Mouse (Mus musculus): ENCODE results near the gene 2610008E11Rik. TPM values are rescaled to one million over a fixed set of nuclear protein-coding genes. Genes with fewer than 3 reads are reported as not detected.
"Not testable (repeated sequence)": the region's sequence is repeated elsewhere in the genome, so short reads cannot be mapped to it uniquely, and the experiment has no call there.

2610008E11Rik gene
- 42.8 and 44.6 TPM in 2 replicates for polyA plus RNA-seq (2015; fragmentation: Nextera tagmentation; extraction: Ambion mirVana)

- no peaks in the 10 kb centered on the region for H3K27me3 ChIP-seq
- H3K27ac ChIP-seq (replicated peaks): peak within 1 kb of the TSS; percentile 98
- H3K9me3 ChIP-seq: no peaks in the 10 kb centered on the region
- peaks cover 17% of the 10 kb centered on the region for H3K36me3 ChIP-seq
- H3K4me1 ChIP-seq (replicated peaks): peaks cover 25% of the 10 kb centered on the region
- under 1% methylated on average over 36 of the region's 36 CpGs for WGBS
- ATAC-seq (ENCODE audit: low FRiP score, low read depth): peak; percentile 100
- peak within 1 kb of the TSS; percentile 67 for H3K4me3 ChIP-seq
- peak within 1 kb of the TSS; percentile 77 for H3K4me2 ChIP-seq
- H3K9ac ChIP-seq: peak within 1 kb of the TSS; percentile 85
These were observed at the start of gene 2610008E11Rik for GRCm38 (mm10) chr10:79097161-79097754. 2610008E11Rik (minus strand) TSS chr10:79097600.

GRCm38 (mm10) chr10:79116125-79116849 lies 18.9 kb upstream of the 2610008E11Rik start:
- Histone ChIP-seq H3K27ac (replicated peaks) (no peak overlapping the region), H3K4me3 (no peak overlapping the region), H3K9me3 (no peaks in the 10 kb centered on the region), H3K9ac (no peak overlapping the region), H3K4me1 (replicated peaks) (no peaks in the 10 kb centered on the region), H3K27me3 (no peaks in the 10 kb centered on the region), H3K36me3 (no peaks in the 10 kb centered on the region), H3K4me2 (no peak overlapping the region)
- ATAC-seq (ENCODE audit: low FRiP score, low read depth): peak; percentile 48; the same call in 1 of the 2 replicates
- 50% methylated on average over 4 of the region's 4 CpGs for WGBS

DNA sequence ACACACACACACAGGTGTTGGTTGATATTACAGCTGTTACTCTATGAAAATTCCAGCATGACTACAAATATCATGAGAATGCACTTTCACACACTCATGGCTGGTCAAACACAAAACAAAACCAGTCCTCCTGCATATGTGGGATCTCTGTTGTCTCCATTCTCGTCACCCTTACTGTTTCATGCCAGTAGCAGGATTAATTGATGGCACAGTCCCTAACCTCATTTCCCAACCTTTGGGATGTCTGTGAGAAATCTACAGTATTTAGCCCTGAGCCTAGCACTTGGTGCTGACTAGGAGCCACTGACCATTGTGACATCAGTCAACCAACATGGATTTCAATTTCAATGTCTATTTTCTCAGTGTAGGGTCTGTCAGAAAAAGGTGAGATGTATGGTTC lies 17.7 kb upstream of the 2610008E11Rik start:
- H3K4me3 ChIP-seq: no peak overlapping the region
- no peaks in the 10 kb centered on the region for H3K27me3 ChIP-seq

DNA sequence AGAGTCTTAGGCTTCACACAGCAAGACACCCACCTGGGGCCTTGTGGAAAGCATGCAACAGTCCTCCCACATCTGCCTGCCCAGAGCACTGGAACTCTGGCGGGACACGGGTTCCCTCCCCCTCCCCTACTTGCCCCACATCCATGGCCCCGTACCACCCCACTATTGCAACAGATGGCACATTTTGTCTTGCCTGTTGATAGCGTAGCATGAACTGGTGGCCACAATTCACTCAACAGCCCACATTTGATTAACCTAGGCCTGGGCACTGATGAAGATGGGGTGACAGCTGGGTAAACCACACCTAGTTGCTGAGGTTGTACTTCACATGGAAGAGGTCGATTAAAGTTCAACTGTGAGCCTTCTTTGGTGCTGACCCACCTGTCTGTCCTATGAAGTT lies 13.1 kb upstream of the 2610008E11Rik start:
- Histone ChIP-seq H3K27me3 (no peaks in the 10 kb centered on the region), H3K4me1 (replicated peaks) (no peaks in the 10 kb centered on the region), H3K9me3 (no peaks in the 10 kb centered on the region), H3K4me2 (no peak overlapping the region), H3K9ac (no peak overlapping the region), H3K4me3 (no peak overlapping the region), H3K36me3 (no peaks in the 10 kb centered on the region), H3K27ac (replicated peaks) (no peak overlapping the region)
- no peak for ATAC-seq (ENCODE audit: low FRiP score, low read depth)
- 89% methylated on average over 5 of the region's 5 CpGs for WGBS

More for the DNA sequence above, 17.7 kb upstream of the 2610008E11Rik start:
- no peaks in the 10 kb centered on the region for H3K4me1 ChIP-seq (replicated peaks)
- no peaks in the 10 kb centered on the region for H3K9me3 ChIP-seq
- WGBS: 59% methylated on average over 1 of the region's 1 CpGs
- no peak overlapping the region for H3K4me2 ChIP-seq
- no peak overlapping the region for H3K9ac ChIP-seq
- no peaks in the 10 kb centered on the region for H3K36me3 ChIP-seq
- ATAC-seq (ENCODE audit: low FRiP score, low read depth): no peak
- no peak overlapping the region for H3K27ac ChIP-seq (replicated peaks)

DNA sequence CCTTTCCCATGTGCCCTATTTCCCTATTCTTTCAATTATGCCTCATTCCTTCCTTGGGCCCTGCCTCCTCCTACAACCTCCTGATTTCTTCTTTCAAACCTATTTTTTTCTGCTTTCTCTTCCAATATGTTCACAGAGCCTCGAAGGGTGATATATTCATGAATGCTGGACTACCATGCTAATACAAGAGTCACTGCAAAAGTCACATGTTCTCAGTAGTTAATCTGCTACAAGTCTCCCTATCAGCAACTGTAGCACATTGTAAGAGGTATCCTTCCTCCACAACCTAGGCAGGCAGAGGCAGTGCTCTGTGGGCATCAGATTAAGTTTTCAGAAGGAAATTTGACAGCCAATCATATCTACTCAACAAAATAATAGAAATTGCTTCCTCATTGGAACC lies 11.8 kb upstream of the 2610008E11Rik start:
- H3K27ac ChIP-seq (replicated peaks): no peak overlapping the region
- no peak overlapping the region for H3K4me3 ChIP-seq
- H3K4me2 ChIP-seq: no peak overlapping the region
- H3K4me1 ChIP-seq (replicated peaks): no peaks in the 10 kb centered on the region
- no peak overlapping the region for H3K9ac ChIP-seq
- whole genome bisulfite sequencing: 86% methylated on average over 1 of the region's 1 CpGs
- no peaks in the 10 kb centered on the region for H3K36me3 ChIP-seq
- ATAC-seq (ENCODE audit: low FRiP score, low read depth): no peak
- H3K9me3 ChIP-seq: no peaks in the 10 kb centered on the region
- H3K27me3 ChIP-seq: no peaks in the 10 kb centered on the region

- H3K4me2 ChIP-seq: no peak overlapping the region
- no peaks in the 10 kb centered on the region for H3K27me3 ChIP-seq
- H3K4me1 ChIP-seq (replicated peaks): no peaks in the 10 kb centered on the region
- H3K36me3 ChIP-seq: no peaks in the 10 kb centered on the region
- ATAC-seq (ENCODE audit: low FRiP score, low read depth): no peak
- no peak overlapping the region for H3K4me3 ChIP-seq
- 73% methylated on average over 2 of the region's 2 CpGs for WGBS
- no peak overlapping the region for H3K9ac ChIP-seq
- no peak overlapping the region for H3K27ac ChIP-seq (replicated peaks)
- H3K9me3 ChIP-seq: no peaks in the 10 kb centered on the region
These were observed 10.1 kb upstream of the 2610008E11Rik start for GRCm38 (mm10) chr10:79107531-79107930.

GRCm38 (mm10) chr10:79106325-79107282 lies 9.2 kb upstream of the 2610008E11Rik start:
- Histone ChIP-seq H3K4me2 (no peak overlapping the region), H3K9ac (no peak overlapping the region), H3K27me3 (no peaks in the 10 kb centered on the region), H3K4me1 (replicated peaks) (no peaks in the 10 kb centered on the region), H3K27ac (replicated peaks) (no peak overlapping the region), H3K9me3 (no peaks in the 10 kb centered on the region), H3K36me3 (no peaks in the 10 kb centered on the region), H3K4me3 (no peak overlapping the region)
- no peak; the same call in 1 of the 2 replicates for ATAC-seq (ENCODE audit: low FRiP score, low read depth)
- 77% methylated on average over 8 of the region's 8 CpGs for WGBS

DNA sequence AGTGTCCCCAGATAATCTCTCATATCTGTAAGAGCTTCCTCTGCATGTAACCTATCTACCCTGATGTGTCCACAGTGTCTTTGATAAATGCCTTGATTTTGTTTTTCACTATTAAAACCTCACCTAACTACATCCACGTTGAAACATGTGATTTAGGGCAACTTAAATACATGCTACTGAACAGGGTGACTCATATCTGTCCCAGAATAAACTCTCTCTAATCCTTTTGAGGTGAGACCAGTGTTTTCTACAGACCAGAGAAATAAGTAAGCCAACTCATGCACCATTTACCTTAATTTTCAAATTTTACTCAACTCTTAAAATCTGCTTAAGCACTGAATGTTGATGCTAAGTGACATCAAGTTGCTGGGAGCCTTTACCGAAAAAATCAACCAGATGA lies 694 bp downstream of the 2610008E11Rik start:
- Histone ChIP-seq H3K27ac (replicated peaks) (peak overlapping the region; percentile 98), H3K4me1 (replicated peaks) (peaks cover 25% of the 10 kb centered on the region), H3K4me2 (peak overlapping the region; percentile 77), H3K27me3 (no peaks in the 10 kb centered on the region), H3K9ac (peak overlapping the region; percentile 85), H3K36me3 (peaks cover 23% of the 10 kb centered on the region), H3K9me3 (no peaks in the 10 kb centered on the region), H3K4me3 (peak overlapping the region; percentile 67)
- no peak for ATAC-seq (ENCODE audit: low FRiP score, low read depth)
- WGBS: 7% methylated on average over 2 of the region's 2 CpGs

DNA sequence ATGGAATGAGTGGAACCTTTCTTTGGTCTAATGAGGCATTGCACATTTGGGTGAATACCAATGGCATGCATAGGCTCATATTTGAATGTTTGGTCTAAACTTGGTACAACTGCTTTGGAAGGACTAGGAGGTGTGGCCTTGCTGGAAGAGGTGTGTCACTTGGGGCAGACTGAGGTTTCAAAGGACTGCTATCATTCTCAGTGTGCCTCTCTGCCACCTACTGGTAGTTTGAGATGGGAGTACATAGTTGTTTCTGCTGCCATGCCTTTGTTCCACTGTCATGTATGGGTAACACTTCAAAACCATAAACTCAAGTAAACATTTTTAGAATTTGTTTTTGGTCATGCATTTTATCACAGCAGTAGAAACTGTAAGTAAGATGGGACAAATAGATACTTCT lies 5.7 kb downstream of the 2610008E11Rik start:
- H3K4me3 ChIP-seq: no peak overlapping the region
- H3K9ac ChIP-seq: no peak overlapping the region
- peaks cover 25% of the 10 kb centered on the region for H3K4me1 ChIP-seq (replicated peaks)
- no peak for ATAC-seq (ENCODE audit: low FRiP score, low read depth)
- no peak overlapping the region for H3K27ac ChIP-seq (replicated peaks)
- H3K36me3 ChIP-seq: peaks cover 68% of the 10 kb centered on the region
- H3K4me2 ChIP-seq: no peak overlapping the region
- 0 out of 2 replicates have a peak, but pooled peaks cover 5% of the 10 kb centered on the region for H3K9me3 ChIP-seq
- no peaks in the 10 kb centered on the region for H3K27me3 ChIP-seq

- H3K4me3 ChIP-seq: no peak overlapping the region
- H3K36me3 ChIP-seq: peaks cover 68% of the 10 kb centered on the region
- H3K27ac ChIP-seq (replicated peaks): no peak overlapping the region
- no peak overlapping the region for H3K9ac ChIP-seq
- H3K4me1 ChIP-seq (replicated peaks): no peaks in the 10 kb centered on the region
- no peak for ATAC-seq (ENCODE audit: low FRiP score, low read depth)
- H3K9me3 ChIP-seq: 0 out of 2 replicates have a peak, but pooled peaks cover 5% of the 10 kb centered on the region
- H3K4me2 ChIP-seq: no peak overlapping the region
- 71% methylated on average over 4 of the region's 4 CpGs for WGBS
- H3K27me3 ChIP-seq: no peaks in the 10 kb centered on the region
These were observed 8.4 kb downstream of the 2610008E11Rik start for GRCm38 (mm10) chr10:79089000-79089399.

DNA sequence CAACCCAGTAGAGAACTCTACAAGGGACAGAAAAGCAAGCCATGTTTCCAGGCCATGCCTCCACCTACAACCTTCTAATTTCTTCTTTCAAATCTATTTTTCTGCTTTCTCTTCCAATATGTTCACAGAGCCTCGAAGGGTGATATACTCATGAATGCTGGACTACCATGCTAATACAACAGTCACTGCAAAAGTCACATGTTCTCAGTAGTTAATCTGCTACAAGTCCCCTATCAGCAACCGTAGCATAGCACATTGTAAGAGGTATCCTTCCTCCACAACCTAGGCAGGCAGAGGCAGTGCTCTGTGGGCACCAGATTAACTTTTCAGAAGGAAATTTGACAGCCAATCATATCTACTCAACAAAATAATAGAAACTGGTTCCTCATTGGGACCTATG lies 10.8 kb downstream of the 2610008E11Rik start:
- no peaks in the 10 kb centered on the region for H3K27me3 ChIP-seq
- 0 out of 2 replicates have a peak, but pooled peaks cover 5% of the 10 kb centered on the region for H3K9me3 ChIP-seq
- WGBS: 96% methylated on average over 2 of the region's 2 CpGs
- no peaks in the 10 kb centered on the region for H3K4me1 ChIP-seq (replicated peaks)
- peaks cover 49% of the 10 kb centered on the region for H3K36me3 ChIP-seq
- no peak overlapping the region for H3K9ac ChIP-seq
- H3K4me3 ChIP-seq: no peak overlapping the region
- no peak overlapping the region for H3K4me2 ChIP-seq
- no peak for ATAC-seq (ENCODE audit: low FRiP score, low read depth)
- no peak overlapping the region for H3K27ac ChIP-seq (replicated peaks)

DNA sequence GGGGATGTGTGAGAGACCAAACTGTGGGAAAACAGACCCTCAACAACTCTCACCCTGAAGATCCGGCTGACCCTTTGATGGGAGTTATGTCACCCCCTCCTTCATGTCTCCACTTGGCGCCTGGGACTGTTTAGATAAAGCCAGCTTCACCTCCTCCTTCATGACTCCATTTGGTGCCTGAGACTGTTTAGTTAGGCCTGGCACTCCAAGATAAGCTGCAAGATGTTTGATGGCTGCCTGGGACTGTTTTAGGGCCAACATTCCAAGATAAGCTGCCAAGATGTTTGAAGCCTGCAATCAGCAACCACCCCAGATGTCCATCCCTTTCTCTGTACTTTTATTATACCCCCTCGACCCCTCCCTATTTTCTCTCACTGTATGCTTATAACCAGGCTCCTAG lies 40.0 kb downstream of the 2610008E11Rik start:
- peaks cover 50% of the 10 kb centered on the region for H3K36me3 ChIP-seq
- not testable (repeated sequence) for ATAC-seq (ENCODE audit: low FRiP score, low read depth); H3K4me1 ChIP-seq (replicated peaks); H3K4me2 ChIP-seq; H3K4me3 ChIP-seq; H3K27ac ChIP-seq (replicated peaks); H3K27me3 ChIP-seq; H3K9ac ChIP-seq
- peaks cover 16% of the 10 kb centered on the region for H3K9me3 ChIP-seq
- WGBS: 94% methylated on average over 3 of the region's 3 CpGs
